Mouse (Mus musculus) left cerebral cortex, adult 11 months (tissue): ENCODE results near the gene Bpifc.

Source experiments
- DNase-seq: peaks from one replicate; pipeline ENCODE4 v3.0.0; 2022; ENCODE audit warnings: low spot score

The Bpifc gene

DNA sequence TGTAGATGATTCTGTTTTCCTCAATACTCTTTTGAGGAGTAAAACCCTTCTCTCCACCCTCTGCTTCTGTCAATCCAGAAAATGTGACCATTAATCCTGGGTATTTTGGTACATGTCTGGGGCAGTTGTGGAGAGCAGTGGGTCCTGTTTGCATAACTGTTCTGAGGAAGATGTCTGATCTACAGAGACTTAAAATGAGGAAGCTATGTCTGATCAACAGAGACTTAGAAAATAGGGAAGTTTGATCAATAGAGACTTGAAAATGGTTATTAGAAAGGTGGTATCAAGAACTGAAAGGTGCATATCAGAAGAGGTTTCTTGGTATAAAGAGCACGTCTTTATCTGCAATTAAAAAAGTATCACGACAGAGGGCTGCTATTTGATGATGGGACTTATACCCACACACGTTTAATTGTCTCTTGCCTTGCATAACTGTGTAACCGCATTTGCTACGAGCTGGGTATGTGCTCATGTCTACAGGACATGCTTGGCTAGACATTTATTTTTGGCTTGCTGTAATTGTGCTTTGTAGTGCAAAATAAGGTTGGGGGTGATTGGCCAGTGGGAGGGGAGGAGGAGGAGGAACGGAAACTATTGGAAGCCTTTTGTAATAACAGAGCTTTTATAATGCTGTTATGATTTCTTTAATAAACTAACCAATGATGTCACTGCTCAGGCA, 59.8 kb downstream of the Bpifc start:
- no peak for DNase-seq

GRCm38 (mm10) chr10:85948483-85949196, 63.1 kb downstream of the Bpifc start:
- no peak for DNase-seq

DNA sequence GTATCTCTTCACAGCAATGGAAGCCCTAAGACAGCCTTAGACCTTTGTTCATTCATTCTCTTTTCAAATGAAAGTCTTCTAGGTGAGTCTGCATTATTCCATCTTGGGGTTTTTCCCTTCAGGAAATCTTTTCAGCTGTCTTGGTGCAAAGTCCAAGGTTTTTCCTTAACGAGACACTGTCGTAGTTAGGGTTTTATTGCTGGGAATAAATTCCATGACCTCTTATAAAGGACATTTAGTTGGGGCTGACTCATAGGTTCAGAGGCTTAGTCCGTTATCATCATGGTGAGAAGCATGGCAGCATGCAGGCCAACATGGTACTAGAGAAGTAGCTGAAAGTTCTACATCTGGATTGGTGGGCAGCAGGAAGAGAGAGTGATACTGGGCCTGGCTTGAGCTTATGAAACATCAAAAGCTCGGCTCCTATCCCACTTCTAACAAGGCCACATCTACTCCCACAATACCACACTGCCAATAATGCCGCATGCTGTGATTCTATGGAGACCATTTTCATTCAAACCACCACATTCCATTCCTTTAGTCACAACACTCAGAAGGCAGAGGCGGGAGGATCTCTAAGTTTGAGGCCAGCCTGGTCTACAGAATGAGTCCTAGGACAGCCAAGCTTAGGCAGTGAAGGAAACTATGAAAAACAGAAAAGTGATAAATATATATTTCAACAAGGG, 75.3 kb downstream of the Bpifc start:
- DNase-seq: no peak

DNA sequence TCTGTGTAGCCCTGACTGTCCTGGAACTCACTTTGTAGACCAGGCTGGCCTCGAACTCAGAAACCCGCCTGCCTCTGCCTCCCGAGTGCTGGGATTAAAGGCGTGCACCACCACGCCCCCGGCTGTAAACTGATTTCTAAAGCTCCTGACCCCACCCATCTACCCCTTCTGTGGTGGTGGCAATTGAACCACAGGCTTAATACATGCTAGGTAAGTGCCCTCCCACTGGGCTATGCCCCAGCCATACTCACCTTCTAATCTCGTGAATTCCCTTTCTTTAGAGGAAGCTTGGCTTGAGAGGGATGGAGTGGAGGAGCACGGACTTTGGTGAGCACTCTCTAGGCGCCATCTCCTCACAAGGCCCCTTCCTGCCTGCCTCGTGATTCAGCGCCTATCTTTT, 81.7 kb downstream of the Bpifc start:
- DNase-seq: no peak

DNA sequence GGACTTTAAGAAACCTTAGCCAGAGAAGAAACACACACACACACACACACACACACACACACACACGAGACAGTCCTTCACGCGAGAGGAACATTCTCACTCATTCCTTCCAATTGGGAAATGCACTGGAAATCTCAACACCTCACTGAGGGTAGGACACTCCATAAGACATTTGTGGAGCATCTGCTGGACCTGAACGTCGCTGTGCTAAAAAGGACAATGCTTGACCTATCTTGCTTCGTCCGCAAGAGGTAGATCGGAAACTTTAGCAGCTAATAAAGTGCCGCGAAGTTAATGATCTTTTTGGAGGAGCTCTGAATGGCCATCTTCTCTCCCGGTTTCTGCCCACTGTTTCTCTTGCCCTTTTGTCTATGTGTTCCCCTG, 82.5 kb downstream of the Bpifc start:
- no peak for DNase-seq

DNA sequence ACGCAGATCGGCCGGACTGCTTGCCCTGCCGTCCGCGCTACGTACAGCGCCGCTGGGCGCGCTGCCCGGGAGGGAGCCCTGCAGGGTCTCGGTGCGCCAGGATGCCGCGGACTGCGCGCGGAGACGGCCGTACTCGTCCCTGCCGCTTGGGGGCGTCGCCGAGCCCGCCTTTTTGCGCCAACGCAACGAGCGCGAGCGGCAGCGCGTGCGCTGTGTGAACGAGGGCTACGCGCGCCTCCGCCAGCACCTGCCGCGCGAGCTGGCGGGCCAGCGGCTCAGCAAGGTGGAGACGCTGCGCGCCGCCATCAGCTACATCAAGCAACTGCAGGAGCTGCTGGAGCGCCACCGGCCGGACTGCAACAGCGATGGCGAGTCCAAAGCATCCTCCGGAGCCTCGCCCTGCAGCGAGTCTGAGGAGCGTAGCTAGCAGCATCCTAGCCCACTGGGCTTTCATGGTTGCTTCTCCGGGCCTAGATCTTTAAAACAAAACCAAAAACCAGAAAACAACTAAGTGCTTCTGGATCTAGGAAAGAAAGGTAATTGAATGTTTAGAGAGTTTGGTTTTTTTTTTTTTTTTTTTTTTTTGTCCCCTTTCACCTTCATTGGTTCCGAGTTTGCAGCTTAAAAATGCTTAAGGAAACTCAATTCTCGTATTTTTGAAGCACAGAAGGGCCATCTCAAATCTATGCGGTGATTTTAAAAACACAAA, 83.0 kb downstream of the Bpifc start:
- DNase-seq: peak; percentile 63

GRCm38 (mm10) chr10:85927676-85928445, 83.8 kb downstream of the Bpifc start, which contains the start of gene Ascl4:
Ascl4 (plus strand) TSS chr10:85927681.
- no peak for DNase-seq

DNA sequence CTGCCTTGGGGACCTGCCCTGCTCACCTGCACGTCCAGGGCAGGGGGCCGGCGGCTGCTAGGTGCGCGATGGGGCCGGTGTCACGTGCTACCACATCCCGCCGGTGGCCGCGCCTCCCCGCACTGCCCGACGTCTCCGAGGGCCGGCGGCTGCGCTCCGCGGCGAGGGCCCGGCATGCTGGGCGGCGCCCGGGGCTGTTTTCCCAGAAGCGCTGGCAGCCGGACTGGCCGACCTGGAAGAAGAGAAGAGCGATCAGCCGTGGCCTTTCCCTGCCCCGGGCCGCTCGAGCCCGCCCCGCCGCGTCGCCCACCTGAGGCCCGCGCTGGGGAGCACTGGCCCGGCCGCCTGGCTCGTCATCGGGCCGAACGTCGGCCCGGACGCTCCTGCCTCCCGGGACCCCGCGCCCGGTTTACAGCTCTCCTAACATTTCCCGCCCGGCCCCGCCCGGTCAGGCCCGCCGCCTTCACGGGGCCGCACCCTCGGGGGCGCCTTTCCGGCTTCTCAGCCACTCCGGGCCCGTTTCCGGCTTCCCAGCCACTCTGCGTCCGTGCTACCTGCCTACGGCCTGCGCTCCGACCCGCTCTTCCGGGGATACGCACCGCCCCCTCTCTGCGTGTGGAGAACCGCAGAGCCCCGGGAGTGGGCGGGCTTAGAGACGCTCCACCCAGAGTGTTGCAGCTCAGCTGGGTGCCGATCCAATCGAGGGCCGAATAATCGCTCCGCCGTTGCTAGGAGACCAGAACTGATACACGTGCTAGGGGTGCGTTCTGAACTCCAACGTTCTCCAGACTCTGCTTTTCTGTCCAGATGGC, 95.0 kb downstream of the Bpifc start, which contains the start of gene Prdm4:
Gene Prdm4 (minus strand): TSS at position 645 of the 812 bp plus-strand sequence.
- DNase-seq: peak; percentile 97
